Mouse (Mus musculus) brain, adult 10 weeks (tissue): ENCODE data around the gene Prr11. TPM values are rescaled to one million over a fixed set of nuclear protein-coding genes. Genes with fewer than 3 reads are reported as not detected.

ENCODE experiments used
- polyA plus RNA-seq: library from polyadenylated mRNA; stranded (reverse); fragments of 350-450 nt; fragmentation: Illumina TruSeq; extraction: RNeasy Lipid Tissue Mini Kit (QIAGEN cat#74804); gene quantifications from one replicate; pipeline ENCODE4 v1.2.3, GENCODE M21; 2015; ENCODE audit warnings: low read depth, low replicate concordance

Gene Prr11
- 0.40 TPM for polyA plus RNA-seq

GRCm38 (mm10) chr11:87108409-87108754 is at the start of gene Prr11:
Gene Prr11 (minus strand): TSS chr11:87108708.

GRCm38 (mm10) chr11:87126824-87127816 is 18.6 kb upstream of the Prr11 start, which contains the start of gene Trim37:
Gene Trim37 (plus strand): TSS chr11:87127077.

GRCm38 (mm10) chr11:87108755-87109518 is 429 bp upstream of the Prr11 start, which contains the start of gene Ska2:
Gene Ska2 (plus strand): TSS chr11:87109234.

DNA sequence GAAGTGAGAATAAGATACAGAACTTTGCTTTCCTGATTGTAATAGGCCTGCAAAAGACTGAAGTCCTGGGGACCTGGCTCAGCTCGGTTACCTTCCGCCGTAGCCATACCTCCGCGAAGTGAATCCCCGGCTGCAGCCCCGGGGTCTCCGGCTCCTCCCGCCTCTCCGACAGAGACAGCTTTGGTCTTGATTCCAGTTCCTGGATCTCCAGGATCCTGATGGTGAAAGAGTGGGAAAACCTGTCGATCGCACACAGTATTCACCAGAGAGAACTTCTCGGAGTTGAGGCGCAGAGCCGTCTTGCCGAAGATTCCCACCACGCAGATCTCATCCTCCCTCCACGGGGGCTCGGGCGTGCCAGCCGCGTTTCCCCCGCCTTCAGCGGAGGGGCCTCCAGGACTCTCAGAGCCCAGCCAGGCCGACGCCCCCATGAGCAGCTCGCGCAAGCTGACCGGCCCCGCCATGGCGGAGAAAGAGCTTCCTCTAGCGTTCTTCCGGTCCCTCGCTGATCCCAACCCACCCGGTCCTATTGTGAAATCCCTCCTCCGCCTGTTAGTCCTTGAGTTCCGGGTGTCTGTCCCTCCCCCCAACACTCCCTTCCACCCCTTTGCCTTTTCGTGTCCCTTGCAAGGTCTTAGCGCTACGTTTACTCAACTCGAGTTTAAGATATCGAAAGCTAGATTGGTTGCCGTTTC is 22.1 kb downstream of the Prr11 start, which contains the start of gene Smg8:
TSS of gene Smg8 (minus strand) at position 485 of the 695 bp plus-strand sequence.

DNA sequence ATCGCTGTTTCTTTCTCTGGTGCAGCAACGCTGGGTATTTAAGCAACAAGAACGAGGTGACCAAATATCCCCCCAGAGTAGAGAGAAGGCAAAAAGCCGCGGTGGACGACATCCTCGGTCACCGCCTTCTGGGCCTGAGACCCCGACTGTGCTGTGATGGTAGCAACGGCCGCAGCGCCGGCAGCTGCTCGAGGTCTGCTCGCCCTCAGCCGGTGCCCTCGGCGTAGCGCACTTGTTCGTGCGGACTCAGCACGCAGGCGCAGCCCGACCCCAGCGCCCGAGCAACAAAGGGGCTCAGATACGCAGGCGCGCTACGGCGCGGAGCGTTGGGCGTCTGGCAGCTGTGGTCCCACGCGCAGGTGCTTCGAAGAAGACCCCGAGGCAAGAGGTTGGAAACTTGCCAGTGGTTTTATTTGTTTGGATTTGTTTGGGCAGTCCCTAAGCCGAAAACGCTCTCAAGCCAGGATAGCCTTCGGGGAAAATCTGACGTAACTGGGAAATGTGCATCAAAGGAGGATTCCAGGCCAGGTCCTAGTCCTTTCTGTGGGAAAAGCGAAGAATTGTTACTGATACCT is 34.6 kb downstream of the Prr11 start, which contains the start of gene Gdpd1:
TSS of gene Gdpd1 (minus strand) at position 197 of the 575 bp plus-strand sequence.

Other genes with a start within 250 kb of the Prr11 start
- 26.3 TPM for gene Ypel2, start 115.0 kb downstream of the Prr11 start, polyA plus RNA-seq
- 55.6 TPM for gene Gdpd1, start 34.6 kb downstream of the Prr11 start, polyA plus RNA-seq
- 12.8 TPM for gene Smg8, start 21.9 kb downstream of the Prr11 start, polyA plus RNA-seq
- gene Ska2, start 526 bp upstream of the Prr11 start, polyA plus RNA-seq = 18.7 TPM
- gene Trim37, start 18.4 kb upstream of the Prr11 start, polyA plus RNA-seq = 184 TPM